Mouse (Mus musculus): ENCODE data around the gene Arid1b. TPM values are rescaled to one million over a fixed set of nuclear protein-coding genes. Genes with fewer than 3 reads are reported as not detected.

Gene Arid1b
- polyA plus RNA-seq, 1 experiment from 2014 or later: 20.5 TPM

GRCm38 (mm10) chr17:5055412-5055811 is 61.3 kb downstream of the Arid1b start:
- Histone ChIP-seq H3K9ac (no peak overlapping the region), H3K4me3 (replicated peaks; ENCODE audit: low read length) (no peak overlapping the region), H3K4me1 (replicated peaks; ENCODE audit: control insufficient read depth, insufficient read depth, low read length) (peaks cover 56% of the 10 kb centered on the region), H3K4me2 (replicated peaks) (no peak overlapping the region), H3K27me3 (ENCODE audit: control insufficient read depth, insufficient read depth, low read length) (no peaks in the 10 kb centered on the region), H3K9me3 (ENCODE audit: control insufficient read depth, low read length) (no peaks in the 10 kb centered on the region), H3K36me3 (replicated peaks; ENCODE audit: control insufficient read depth, insufficient read depth) (no peaks in the 10 kb centered on the region), H3K27ac (no peak overlapping the region)
- 78% methylated on average over 6 of the region's 6 CpGs for WGBS
- ATAC-seq (ENCODE audit: low FRiP score): no peak
- DNase-seq (ENCODE audit: low spot score): no peak

DNA sequence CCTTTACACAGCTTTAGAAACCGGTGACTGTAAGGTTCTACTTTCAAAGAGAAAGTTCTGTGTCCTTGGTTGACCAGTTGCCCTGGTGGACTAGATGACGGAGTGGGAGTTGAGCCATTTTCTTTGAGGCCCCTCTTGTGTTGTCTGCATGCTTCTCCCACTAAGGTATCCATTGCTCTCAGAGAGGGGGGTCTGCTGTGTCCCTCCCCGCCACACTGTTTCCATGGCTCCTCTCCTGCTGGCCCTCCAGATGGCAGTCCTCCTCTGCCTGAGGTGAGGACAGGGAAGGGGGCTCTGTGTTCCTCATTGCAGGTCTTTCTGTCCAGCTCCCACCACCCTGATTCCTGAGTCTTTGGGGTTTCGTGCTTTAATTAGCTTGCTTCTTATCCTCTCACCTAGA is 62.5 kb downstream of the Arid1b start:
- no peak overlapping the region for H3K27ac ChIP-seq
- H3K4me3 ChIP-seq (replicated peaks; ENCODE audit: low read length): no peak overlapping the region
- no peak for DNase-seq (ENCODE audit: low spot score)
- H3K9me3 ChIP-seq (ENCODE audit: control insufficient read depth, low read length): no peaks in the 10 kb centered on the region
- 64% methylated on average over 4 of the region's 4 CpGs for WGBS
- H3K36me3 ChIP-seq (replicated peaks; ENCODE audit: control insufficient read depth, insufficient read depth): no peaks in the 10 kb centered on the region
- H3K4me1 ChIP-seq (replicated peaks; ENCODE audit: control insufficient read depth, insufficient read depth, low read length): peaks cover 56% of the 10 kb centered on the region
- no peak overlapping the region for H3K9ac ChIP-seq
- H3K27me3 ChIP-seq (ENCODE audit: control insufficient read depth, insufficient read depth, low read length): no peaks in the 10 kb centered on the region
- no peak overlapping the region for H3K4me2 ChIP-seq (replicated peaks)
- ATAC-seq (ENCODE audit: low FRiP score): no peak

DNA sequence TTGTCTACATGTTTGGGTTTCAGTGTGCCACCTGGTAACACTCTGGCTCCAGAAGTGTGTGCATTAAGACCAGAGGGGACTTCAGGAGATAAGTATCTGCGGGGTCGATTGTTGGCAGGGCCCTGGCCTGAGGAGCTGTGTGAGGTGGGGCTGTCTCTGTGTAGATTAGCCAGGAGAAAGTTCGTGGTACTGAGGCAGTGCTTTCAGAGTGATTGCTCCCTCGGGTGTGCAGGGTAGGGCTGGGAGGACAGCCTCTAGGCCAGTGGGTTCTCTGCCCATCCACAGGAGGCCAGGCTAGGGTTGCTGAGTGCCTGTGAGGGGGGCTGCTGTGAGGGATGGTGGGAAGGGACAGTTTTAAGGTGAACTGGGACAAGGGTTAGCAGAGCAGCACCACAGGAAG is 63.2 kb downstream of the Arid1b start:
- H3K4me3 ChIP-seq (replicated peaks; ENCODE audit: low read length): no peak overlapping the region
- H3K27me3 ChIP-seq (ENCODE audit: control insufficient read depth, insufficient read depth, low read length): no peaks in the 10 kb centered on the region
- no peak for DNase-seq (ENCODE audit: low spot score)
- H3K36me3 ChIP-seq (replicated peaks; ENCODE audit: control insufficient read depth, insufficient read depth): no peaks in the 10 kb centered on the region
- H3K27ac ChIP-seq: no peak overlapping the region
- H3K4me1 ChIP-seq (replicated peaks; ENCODE audit: control insufficient read depth, insufficient read depth, low read length): peaks cover 62% of the 10 kb centered on the region
- 24% methylated on average over 4 of the region's 4 CpGs for WGBS
- no peaks in the 10 kb centered on the region for H3K9me3 ChIP-seq (ENCODE audit: control insufficient read depth, low read length)
- H3K9ac ChIP-seq: no peak overlapping the region
- H3K4me2 ChIP-seq (replicated peaks): no peak overlapping the region
- no peak for ATAC-seq (ENCODE audit: low FRiP score)

- ATAC-seq (ENCODE audit: low FRiP score) (peak; percentile 71), DNase-seq (ENCODE audit: low spot score) (peak; percentile 62)
- peak overlapping the region; percentile 21; the same call in 1 of the 2 replicates for H3K4me2 ChIP-seq (replicated peaks)
- H3K4me1 ChIP-seq (replicated peaks; ENCODE audit: control insufficient read depth, insufficient read depth, low read length): peaks cover 55% of the 10 kb centered on the region
- 0 out of 2 replicates have a peak overlapping the region, but pooled peaks have one; percentile 24 for H3K9ac ChIP-seq
- no peaks in the 10 kb centered on the region for H3K9me3 ChIP-seq (ENCODE audit: control insufficient read depth, low read length)
- H3K27me3 ChIP-seq (ENCODE audit: control insufficient read depth, insufficient read depth, low read length): no peaks in the 10 kb centered on the region
- peak overlapping the region; percentile 65 for H3K27ac ChIP-seq
- H3K36me3 ChIP-seq (replicated peaks; ENCODE audit: control insufficient read depth, insufficient read depth): no peaks in the 10 kb centered on the region
- H3K4me3 ChIP-seq (replicated peaks; ENCODE audit: low read length): no peak overlapping the region
- 2% methylated on average over 10 of the region's 10 CpGs for WGBS
Measured at GRCm38 (mm10) chr17:5057944-5058720, 64.0 kb downstream of the Arid1b start.

GRCm38 (mm10) chr17:5059092-5059601 is 65.0 kb downstream of the Arid1b start:
- no peaks in the 10 kb centered on the region for H3K9me3 ChIP-seq (ENCODE audit: control insufficient read depth, low read length)
- peaks cover 49% of the 10 kb centered on the region for H3K4me1 ChIP-seq (replicated peaks; ENCODE audit: control insufficient read depth, insufficient read depth, low read length)
- ATAC-seq (ENCODE audit: low FRiP score): no peak
- H3K36me3 ChIP-seq (replicated peaks; ENCODE audit: control insufficient read depth, insufficient read depth): no peaks in the 10 kb centered on the region
- DNase-seq (ENCODE audit: low spot score): no peak
- no peaks in the 10 kb centered on the region for H3K27me3 ChIP-seq (ENCODE audit: control insufficient read depth, insufficient read depth, low read length)
- no peak overlapping the region for H3K9ac ChIP-seq
- no peak overlapping the region for H3K4me3 ChIP-seq (replicated peaks; ENCODE audit: low read length)
- no peak overlapping the region for H3K4me2 ChIP-seq (replicated peaks)
- no peak overlapping the region for H3K27ac ChIP-seq
- WGBS: 41% methylated on average over 9 of the region's 9 CpGs

- no peaks in the 10 kb centered on the region for H3K36me3 ChIP-seq (replicated peaks; ENCODE audit: control insufficient read depth, insufficient read depth)
- peaks cover 46% of the 10 kb centered on the region for H3K4me1 ChIP-seq (replicated peaks; ENCODE audit: control insufficient read depth, insufficient read depth, low read length)
- ATAC-seq (ENCODE audit: low FRiP score): no peak
Measured at GRCm38 (mm10) chr17:5060515-5061084, 66.5 kb downstream of the Arid1b start.

GRCm38 (mm10) chr17:5061183-5061582 is 67.1 kb downstream of the Arid1b start:
- H3K9me3 ChIP-seq (ENCODE audit: control insufficient read depth, low read length): no peaks in the 10 kb centered on the region
- H3K9ac ChIP-seq: no peak overlapping the region
- 80% methylated on average over 3 of the region's 3 CpGs for WGBS
- H3K4me1 ChIP-seq (replicated peaks; ENCODE audit: control insufficient read depth, insufficient read depth, low read length): peaks cover 50% of the 10 kb centered on the region
- H3K27me3 ChIP-seq (ENCODE audit: control insufficient read depth, insufficient read depth, low read length): no peaks in the 10 kb centered on the region
- H3K4me3 ChIP-seq (replicated peaks; ENCODE audit: low read length): no peak overlapping the region
- H3K4me2 ChIP-seq (replicated peaks): no peak overlapping the region
- ATAC-seq (ENCODE audit: low FRiP score) (no peak), DNase-seq (ENCODE audit: low spot score) (no peak)
- H3K27ac ChIP-seq: no peak overlapping the region
- H3K36me3 ChIP-seq (replicated peaks; ENCODE audit: control insufficient read depth, insufficient read depth): no peaks in the 10 kb centered on the region

More at GRCm38 (mm10) chr17:5060515-5061084, 66.5 kb downstream of the Arid1b start:
- Histone ChIP-seq H3K27me3 (ENCODE audit: control insufficient read depth, insufficient read depth, low read length) (no peaks in the 10 kb centered on the region), H3K4me3 (replicated peaks; ENCODE audit: low read length) (no peak overlapping the region), H3K4me2 (replicated peaks) (no peak overlapping the region), H3K9me3 (ENCODE audit: control insufficient read depth, low read length) (no peaks in the 10 kb centered on the region), H3K9ac (no peak overlapping the region), H3K27ac (no peak overlapping the region)
- no peak for DNase-seq (ENCODE audit: low spot score)
- WGBS: 61% methylated on average over 5 of the region's 5 CpGs

DNA sequence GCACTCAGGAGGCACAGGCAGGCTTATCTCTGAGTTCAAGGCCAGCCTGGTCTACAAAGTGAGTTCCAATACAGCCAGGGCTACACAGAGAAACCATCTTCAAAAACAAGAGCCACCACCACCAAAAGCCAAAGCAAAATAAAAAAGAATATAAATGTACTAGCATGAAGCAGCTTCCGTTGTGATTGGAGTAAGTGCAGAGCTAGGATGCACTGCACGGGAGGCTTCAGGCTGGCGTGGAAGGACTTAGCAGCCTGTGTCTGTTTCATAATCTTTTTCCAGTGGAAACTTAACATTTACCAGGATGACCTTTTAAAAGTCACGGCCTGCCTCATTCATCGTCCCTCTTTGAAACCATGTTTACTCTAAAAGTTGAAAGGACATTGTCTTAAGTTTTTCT is 67.5 kb downstream of the Arid1b start:
- Histone ChIP-seq H3K27me3 (ENCODE audit: control insufficient read depth, insufficient read depth, low read length) (no peaks in the 10 kb centered on the region), H3K27ac (no peak overlapping the region), H3K36me3 (replicated peaks; ENCODE audit: control insufficient read depth, insufficient read depth) (no peaks in the 10 kb centered on the region), H3K9me3 (ENCODE audit: control insufficient read depth, low read length) (no peaks in the 10 kb centered on the region), H3K4me2 (replicated peaks) (no peak overlapping the region), H3K9ac (no peak overlapping the region), H3K4me3 (replicated peaks; ENCODE audit: low read length) (no peak overlapping the region), H3K4me1 (replicated peaks; ENCODE audit: control insufficient read depth, insufficient read depth, low read length) (peaks cover 54% of the 10 kb centered on the region)
- ATAC-seq (ENCODE audit: low FRiP score) (no peak), DNase-seq (ENCODE audit: low spot score) (no peak)
- 72% methylated on average over 5 of the region's 5 CpGs for WGBS

GRCm38 (mm10) chr17:5063471-5064176 is 69.5 kb downstream of the Arid1b start:
- Histone ChIP-seq H3K27me3 (ENCODE audit: control insufficient read depth, insufficient read depth, low read length) (no peaks in the 10 kb centered on the region), H3K9me3 (ENCODE audit: control insufficient read depth, low read length) (no peaks in the 10 kb centered on the region), H3K36me3 (replicated peaks; ENCODE audit: control insufficient read depth, insufficient read depth) (no peaks in the 10 kb centered on the region), H3K4me3 (replicated peaks; ENCODE audit: low read length) (no peak overlapping the region), H3K4me1 (replicated peaks; ENCODE audit: control insufficient read depth, insufficient read depth, low read length) (peaks cover 48% of the 10 kb centered on the region), H3K9ac (no peak overlapping the region), H3K27ac (no peak overlapping the region), H3K4me2 (replicated peaks) (no peak overlapping the region)
- DNase-seq (ENCODE audit: low spot score): no peak
- 95% methylated on average over 9 of the region's 9 CpGs for WGBS
- ATAC-seq (ENCODE audit: low FRiP score): no peak

Data from hindbrain, embryonic 14.5 days (tissue).